Mouse (Mus musculus) embryo, embryonic 10 days (tissue): ENCODE measurements around the gene Olfr5.
"Not testable (repeated sequence)": the region's sequence is repeated elsewhere in the genome, so short reads cannot be mapped to it uniquely, and the experiment has no call there.

Source experiments
- DNase-seq: peaks from one replicate; pipeline ENCODE4 v3.0.0-alpha.2; 2015; ENCODE audit warnings: low spot score

The Olfr5 gene

GRCm38 (mm10) chr7:6486841-6487240 lies at the start of gene Olfr5:
Olfr5 (minus strand) TSS chr7:6486941.
- no peak for DNase-seq

DNA sequence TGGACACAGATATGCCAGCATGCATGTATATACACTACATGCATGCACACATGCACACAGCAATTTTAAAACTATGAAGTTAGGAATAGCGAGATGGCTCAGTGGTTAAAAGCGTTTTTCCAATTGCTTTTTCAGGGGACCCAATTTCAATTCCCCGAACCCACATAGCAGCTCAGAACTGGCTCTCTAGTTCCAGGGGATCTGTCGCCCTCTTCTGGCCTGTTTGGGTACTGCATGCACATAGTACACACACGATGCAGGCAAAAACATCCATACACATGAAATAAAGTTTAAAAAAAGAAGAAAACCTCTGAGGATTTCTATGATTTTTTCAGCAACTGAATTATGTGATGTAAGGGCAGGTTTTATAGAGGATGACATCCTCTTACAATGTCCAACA lies 39.4 kb upstream of the Olfr5 start:
- DNase-seq: peak; percentile 18

DNA sequence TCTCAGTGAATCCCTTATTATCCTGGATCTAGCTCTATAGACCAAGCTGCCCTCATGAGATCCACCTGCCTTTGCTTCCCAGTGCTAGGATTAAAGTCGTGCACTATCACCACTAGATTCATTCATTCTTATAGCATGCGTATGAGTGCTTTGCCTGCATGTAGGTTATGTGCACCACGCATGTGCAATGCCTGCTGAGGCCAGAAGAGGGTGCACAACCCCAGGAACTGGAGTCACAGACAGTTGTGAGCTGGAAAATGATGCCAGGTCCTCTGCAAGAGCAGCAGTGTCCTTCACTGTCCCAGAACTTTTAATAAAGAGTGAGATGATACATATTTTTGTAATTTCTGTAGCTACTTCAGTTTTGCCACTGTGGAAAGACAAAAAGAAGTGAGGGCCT lies 38.3 kb upstream of the Olfr5 start:
- no peak for DNase-seq

- no peak for DNase-seq
These were observed 36.1 kb upstream of the Olfr5 start, which contains the start of gene Olfr1349 for GRCm38 (mm10) chr7:6522850-6523249. Olfr1349 (minus strand) TSS chr7:6522950.

DNA sequence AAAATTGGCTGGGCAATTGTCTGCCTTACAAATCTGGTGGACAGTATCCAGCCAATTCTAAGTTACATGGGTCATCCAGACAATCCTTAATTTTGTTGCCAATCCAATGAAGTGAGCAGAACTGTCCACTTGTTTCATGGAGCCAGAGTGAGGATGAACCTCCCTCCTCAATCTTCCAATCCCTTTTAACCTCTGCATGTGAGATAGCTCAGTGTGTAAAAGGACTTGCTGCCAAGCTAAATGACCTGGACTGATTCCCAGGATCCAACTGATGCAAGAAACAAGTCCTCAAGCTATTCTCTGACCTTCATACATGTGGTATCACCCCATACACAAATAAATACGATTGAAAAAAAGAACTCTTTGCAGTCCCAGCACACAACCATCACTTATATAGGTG lies 34.9 kb upstream of the Olfr5 start:
- no peak for DNase-seq

GRCm38 (mm10) chr7:6508648-6509047 lies 21.9 kb upstream of the Olfr5 start, which contains the start of gene Olfr1348:
Olfr1348 (minus strand) TSS chr7:6508748.
- DNase-seq: no peak

GRCm38 (mm10) chr7:6499655-6500054 lies 12.9 kb upstream of the Olfr5 start, which contains the start of gene Olfr1347:
Olfr1347 (minus strand) TSS chr7:6499755.
- no peak for DNase-seq

DNA sequence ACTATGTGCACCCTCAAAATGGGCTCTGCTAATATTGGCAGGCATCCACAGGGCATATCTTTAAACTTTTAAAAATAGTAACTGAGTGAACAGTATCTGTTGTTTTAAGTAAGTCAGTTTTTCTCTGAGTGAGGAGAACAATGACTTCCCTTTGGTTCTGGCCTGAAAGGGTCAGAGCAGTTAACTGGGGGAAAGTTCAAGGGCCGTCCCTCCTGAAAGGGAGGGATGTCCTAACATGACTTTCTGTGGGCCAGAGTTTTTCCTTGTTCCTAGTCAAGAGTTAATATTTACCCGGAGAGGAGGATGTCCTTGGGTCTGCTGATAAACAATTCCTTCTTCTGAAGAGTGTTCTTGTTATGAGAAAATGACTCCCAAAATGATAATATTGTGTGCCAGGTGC lies 9.1 kb downstream of the Olfr5 start:
- not testable (repeated sequence) for DNase-seq

- no peak for DNase-seq
These were observed 19.8 kb downstream of the Olfr5 start, which contains the start of gene Olfr1346 for GRCm38 (mm10) chr7:6466951-6467350. Olfr1346 (plus strand) TSS chr7:6467101.

GRCm38 (mm10) chr7:6456399-6456798 lies 30.3 kb downstream of the Olfr5 start:
- DNase-seq: peak; percentile 55

- no peak for DNase-seq
These were observed 30.9 kb downstream of the Olfr5 start, which contains the start of gene Olfr1336 for GRCm38 (mm10) chr7:6455868-6456267. Olfr1336 (plus strand) TSS chr7:6456168.

DNA sequence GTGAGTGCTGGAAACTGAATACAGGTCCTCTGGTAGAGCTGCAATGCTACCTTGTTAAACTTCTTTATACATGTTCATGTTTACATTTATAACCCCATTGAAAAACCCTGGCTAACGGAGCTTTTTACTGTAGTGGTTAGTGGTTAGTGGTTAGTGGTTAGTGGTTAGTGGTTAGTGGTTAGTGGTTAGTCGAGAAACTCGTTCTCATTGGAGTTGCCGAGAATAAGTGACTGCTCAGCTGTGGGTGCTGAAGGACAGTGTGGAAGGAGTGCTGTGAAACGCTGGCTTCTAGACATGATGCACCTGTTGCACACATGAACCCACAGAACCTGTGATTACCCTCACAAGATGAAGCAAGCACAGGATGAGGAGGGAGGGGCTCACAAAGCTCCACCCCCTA lies 39.0 kb downstream of the Olfr5 start:
- DNase-seq: no peak

DNA sequence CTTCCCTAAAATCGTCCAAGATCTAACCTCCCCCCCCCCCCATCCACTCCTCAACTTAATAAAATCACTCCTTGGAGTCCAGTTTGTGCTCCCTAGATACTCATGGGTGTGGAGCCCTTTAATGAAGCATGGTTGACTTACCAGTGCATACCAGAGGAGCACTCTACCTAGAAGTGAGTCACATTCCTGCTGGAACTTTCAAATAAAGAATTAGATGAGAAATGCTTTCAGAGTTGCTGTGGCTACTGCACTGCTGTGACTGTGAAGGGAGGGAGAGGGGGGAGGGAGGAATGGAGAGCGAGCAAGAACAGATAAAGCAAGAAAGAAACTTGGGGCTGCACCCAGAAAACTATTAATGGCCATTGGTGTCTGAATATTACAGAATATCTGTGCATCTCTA lies 45.6 kb downstream of the Olfr5 start:
- DNase-seq: no peak

- no peak for DNase-seq
These were observed 48.4 kb downstream of the Olfr5 start, which contains the start of gene Olfr1344 for GRCm38 (mm10) chr7:6438388-6438787. Olfr1344 (plus strand) TSS chr7:6438688.

DNA sequence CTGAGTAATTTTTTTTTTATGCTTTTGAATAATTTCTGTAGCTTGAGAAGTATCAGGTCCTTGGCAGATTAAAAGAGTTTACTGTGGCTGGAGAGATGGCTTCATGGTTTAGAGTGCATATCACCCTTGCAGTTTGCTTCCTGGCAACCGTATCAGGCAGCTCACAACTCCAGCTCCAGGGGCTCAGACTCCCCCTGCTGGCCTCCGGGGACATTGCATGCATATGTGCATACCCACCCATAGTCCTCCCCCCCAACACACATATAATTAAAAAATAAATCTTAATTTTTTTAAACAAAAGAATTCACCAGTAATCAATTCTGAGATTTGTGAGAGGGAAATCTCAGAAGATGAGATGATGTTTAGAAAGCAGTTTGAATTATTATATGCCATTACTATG lies 56.4 kb downstream of the Olfr5 start:
- peak; percentile 28 for DNase-seq

DNA sequence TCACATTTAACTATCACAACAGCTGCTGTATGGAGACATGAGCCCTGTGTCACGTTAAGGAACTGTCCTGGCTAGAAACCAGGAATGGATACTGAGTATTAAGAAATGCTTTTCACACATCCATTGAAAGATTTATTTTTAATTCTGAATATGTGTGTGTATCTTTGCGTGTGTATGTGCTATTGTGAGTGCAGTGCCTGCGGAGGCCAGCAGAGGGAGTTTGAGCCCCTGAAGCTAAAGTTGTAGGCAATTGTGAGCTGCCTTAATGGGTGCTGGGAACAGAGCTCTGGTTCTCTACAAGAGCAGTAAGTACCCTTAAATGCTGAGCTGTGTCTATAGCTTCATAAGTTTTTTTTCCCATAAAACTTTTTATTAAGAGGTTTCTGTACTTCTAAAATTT lies 57.4 kb downstream of the Olfr5 start:
- no peak for DNase-seq
